Mouse (Mus musculus) hindbrain, postnatal 0 days (tissue): Measurements from ENCODE around the gene Slc38a2. TPM values are rescaled to one million over a fixed set of nuclear protein-coding genes. Genes with fewer than 3 reads are reported as not detected.

Source experiments
- ATAC-seq: fragments of 200-750 bp; cut with Nextera tagmentation; 2 replicates; pipeline ENCODE4 v1.8.0; 2017; ENCODE audit warnings: mild to moderate bottlenecking, moderate TSS enrichment, moderate library complexity
- DNase-seq: peaks from one replicate; pipeline ENCODE4 v3.0.0-alpha.2; 2015; ENCODE audit warnings: low spot score
- H3K27ac ChIP-seq: fragments of 300-500 bp; sonication (generic); 2 replicates; pipeline ENCODE4 v1.5.1; 2014; ENCODE audit warnings: mild to moderate bottlenecking
- H3K27me3 ChIP-seq: fragments of 300-500 bp; sonication (generic); 2 replicates; pipeline ENCODE4 v1.6.1; 2014; ENCODE audit warnings: low read length, mixed read lengths; ENCODE audit not compliant: insufficient read depth
- H3K36me3 ChIP-seq: fragments of 300-500 bp; sonication (generic); 2 replicates; pipeline ENCODE4 v1.6.1; 2014; ENCODE audit warnings: low read length, mixed read lengths; ENCODE audit not compliant: insufficient read depth
- H3K4me1 ChIP-seq: fragments of 300-500 bp; sonication (generic); 2 replicates; pipeline ENCODE4 v1.6.1; 2014; ENCODE audit warnings: antibody characterized with exemption, low read length, mixed read lengths; ENCODE audit not compliant: insufficient read depth
- H3K4me2 ChIP-seq: fragments of 300-500 bp; sonication (generic); 2 replicates; pipeline ENCODE4 v1.6.1; 2014; ENCODE audit warnings: low read depth, mild to moderate bottlenecking, low read length, moderate library complexity, mixed read lengths
- H3K4me3 ChIP-seq: fragments of 300-500 bp; sonication (generic); 2 replicates; pipeline ENCODE4 v1.5.1; 2014; ENCODE audit warnings: low read length
- H3K9ac ChIP-seq: fragments of 300-500 bp; sonication (generic); replicated peaks from 2 replicates; pipeline ENCODE4 v1.6.1; 2014; ENCODE audit warnings: mild to moderate bottlenecking, low read length, moderate library complexity, mixed read lengths
- H3K9me3 ChIP-seq: fragments of 300-500 bp; sonication (generic); 2 replicates; pipeline ENCODE4 v1.6.1; 2016; ENCODE audit warnings: low read length, mixed read lengths
- CTCF ChIP-seq: IDR thresholded peaks from 2 replicates; pipeline ENCODE4 v1.5.1; 2016; ENCODE audit warnings: antibody characterized with exemption, control low read depth, low read depth
- WGBS: fragments of 180-500 bp; shearing (Covaris S2); extraction: QIAGEN DNeasy Blood & Tissue Kit; methylation state at CpG from one replicate; pipeline ENCODE4 v1.1.7; 2014; 5-methylcytosine and 5-hydroxymethylcytosine counted together
- polyA plus RNA-seq: library from polyadenylated mRNA; unstranded; fragments of >200 nt; fragmentation: Nextera tagmentation; extraction: Ambion mirVana; gene quantifications from 2 replicates; pipeline ENCODE4 v1.2.1, GENCODE M21; 2015
- total RNA-seq: library from RNA; depleted of rRNA; stranded (reverse); fragments of >200 nt; gene quantifications from 2 replicates; pipeline ENCODE4 v1.2.3, GENCODE M21; 2014

The Slc38a2 gene
- total and polyA plus RNA-seq, 2 experiments from 2014 or later, result 74.4 to 85.3 TPM

GRCm38 (mm10) chr15:96735562-96736160 lies 36.1 kb upstream of the Slc38a2 start:
- H3K9me3 ChIP-seq, result no peaks in the 10 kb centered on the region
- no peak for TF ChIP-seq CTCF
- no peaks in the 10 kb centered on the region for H3K4me1 ChIP-seq
- no peak for DNase-seq
- H3K9ac ChIP-seq, result no peak overlapping the region
- H3K4me3 ChIP-seq, result no peak overlapping the region
- WGBS, result 78% methylated on average over 15 of the region's 15 CpGs
- no peaks in the 10 kb centered on the region for H3K27me3 ChIP-seq
- ATAC-seq, result no peak
- H3K4me2 ChIP-seq, result no peak overlapping the region
- no peaks in the 10 kb centered on the region for H3K36me3 ChIP-seq
- H3K27ac ChIP-seq, result no peak overlapping the region

GRCm38 (mm10) chr15:96734423-96734822 lies 34.9 kb upstream of the Slc38a2 start:
- Histone ChIP-seq H3K36me3 (no peaks in the 10 kb centered on the region), H3K4me2 (no peak overlapping the region), H3K9me3 (no peaks in the 10 kb centered on the region), H3K9ac (no peak overlapping the region), H3K4me3 (no peak overlapping the region), H3K27me3 (no peaks in the 10 kb centered on the region), H3K4me1 (no peaks in the 10 kb centered on the region), H3K27ac (no peak overlapping the region)
- no peak for TF ChIP-seq CTCF
- no peak for ATAC-seq
- DNase-seq, result no peak
- WGBS, result 67% methylated on average over 7 of the region's 7 CpGs

DNA sequence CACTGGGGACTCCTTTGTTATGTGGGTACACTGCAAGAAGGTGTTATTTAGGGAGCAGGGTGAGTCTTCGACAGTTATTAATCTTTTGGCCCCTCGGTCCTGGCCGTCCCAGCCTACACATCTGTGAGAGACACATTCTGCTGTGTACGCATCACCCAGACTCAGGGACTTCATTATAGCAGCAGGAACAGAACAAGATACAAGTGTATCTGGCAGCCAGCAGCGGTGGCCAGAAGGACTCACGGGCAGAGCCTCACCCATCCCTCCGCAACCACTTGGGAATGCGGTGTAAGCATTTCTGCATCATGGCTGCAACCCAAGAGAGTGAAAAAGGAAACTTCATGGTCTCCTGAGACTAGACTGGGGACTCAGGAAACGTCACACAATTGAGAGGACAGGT lies 30.9 kb upstream of the Slc38a2 start:
- no peak overlapping the region for H3K9ac ChIP-seq
- ATAC-seq, result no peak
- no peak overlapping the region for H3K27ac ChIP-seq
- no peak for DNase-seq
- no peak overlapping the region for H3K4me2 ChIP-seq
- WGBS, result 86% methylated on average over 9 of the region's 9 CpGs
- no peaks in the 10 kb centered on the region for H3K27me3 ChIP-seq
- no peaks in the 10 kb centered on the region for H3K4me1 ChIP-seq
- no peak overlapping the region for H3K4me3 ChIP-seq
- TF ChIP-seq CTCF, result no peak
- H3K9me3 ChIP-seq, result no peaks in the 10 kb centered on the region
- H3K36me3 ChIP-seq, result no peaks in the 10 kb centered on the region

- Histone ChIP-seq H3K9me3 (no peaks in the 10 kb centered on the region), H3K4me3 (no peak overlapping the region), H3K9ac (no peak overlapping the region), H3K36me3 (no peaks in the 10 kb centered on the region), H3K4me2 (no peak overlapping the region), H3K27ac (no peak overlapping the region), H3K27me3 (no peaks in the 10 kb centered on the region), H3K4me1 (no peaks in the 10 kb centered on the region)
- TF ChIP-seq CTCF, result no peak
- 88% methylated on average over 9 of the region's 9 CpGs for WGBS
- DNase-seq (no peak), ATAC-seq (no peak)
Observed at GRCm38 (mm10) chr15:96729785-96730184, 30.3 kb upstream of the Slc38a2 start.

GRCm38 (mm10) chr15:96728993-96729392 lies 29.5 kb upstream of the Slc38a2 start:
- H3K27ac ChIP-seq, result no peak overlapping the region
- ATAC-seq (no peak), DNase-seq (no peak)
- H3K9ac ChIP-seq, result no peak overlapping the region
- no peaks in the 10 kb centered on the region for H3K4me1 ChIP-seq
- H3K36me3 ChIP-seq, result no peaks in the 10 kb centered on the region
- no peak for TF ChIP-seq CTCF
- no peak overlapping the region for H3K4me3 ChIP-seq
- no peak overlapping the region for H3K4me2 ChIP-seq
- H3K9me3 ChIP-seq, result no peaks in the 10 kb centered on the region
- 79% methylated on average over 10 of the region's 10 CpGs for WGBS
- H3K27me3 ChIP-seq, result no peaks in the 10 kb centered on the region

- DNase-seq, result no peak
- no peak for ATAC-seq
- H3K4me1 ChIP-seq, result no peaks in the 10 kb centered on the region
- TF ChIP-seq CTCF, result no peak
- no peaks in the 10 kb centered on the region for H3K9me3 ChIP-seq
- H3K27ac ChIP-seq, result no peak overlapping the region
- H3K27me3 ChIP-seq, result no peaks in the 10 kb centered on the region
- WGBS, result 84% methylated on average over 4 of the region's 4 CpGs
- H3K4me2 ChIP-seq, result no peak overlapping the region
- H3K36me3 ChIP-seq, result no peaks in the 10 kb centered on the region
- no peak overlapping the region for H3K9ac ChIP-seq
- no peak overlapping the region for H3K4me3 ChIP-seq
Observed at GRCm38 (mm10) chr15:96728346-96728745, 28.8 kb upstream of the Slc38a2 start.

GRCm38 (mm10) chr15:96724506-96724905 lies 25.0 kb upstream of the Slc38a2 start:
- no peaks in the 10 kb centered on the region for H3K9me3 ChIP-seq
- H3K27me3 ChIP-seq, result no peaks in the 10 kb centered on the region
- no peak overlapping the region for H3K9ac ChIP-seq
- no peaks in the 10 kb centered on the region for H3K36me3 ChIP-seq
- ATAC-seq (no peak), DNase-seq (peak; percentile 40)
- no peak overlapping the region for H3K4me3 ChIP-seq
- TF ChIP-seq CTCF, result no peak
- no peaks in the 10 kb centered on the region for H3K4me1 ChIP-seq
- no peak overlapping the region; the same call in 1 of the 2 replicates for H3K27ac ChIP-seq
- H3K4me2 ChIP-seq, result no peak overlapping the region
